Mouse (Mus musculus) CH12.LX (cell line): Measurements from ENCODE around the gene Nudt19. TPM values are rescaled to one million over a fixed set of nuclear protein-coding genes. Genes with fewer than 3 reads are reported as not detected.
A peak's percentile ranks its signal among the peaks of the same experiment; 100 is the strongest.

Experiments used
- DNase-seq: peaks from one replicate; pipeline ENCODE4 v3.0.0-alpha.2; 2013; ENCODE audit errors: extremely low read depth
- H3K27ac ChIP-seq: 2 replicates; pipeline ENCODE4 v1.5.1; 2012; ENCODE audit warnings: low read depth, mild to moderate bottlenecking, control low read depth, moderate library complexity; ENCODE audit not compliant: insufficient read depth
- H3K27me3 ChIP-seq: replicated peaks from 2 replicates; pipeline ENCODE3; 2012; ENCODE audit warnings: inconsistent platforms
- H3K36me3 ChIP-seq, 2 experiments: replicated peaks in 1 of 2; 2 replicates each; pipeline versions ENCODE3 to v1.6.1; 2012; ENCODE audit warnings: inconsistent platforms in 1 of 2, low read length in 1 of 2, mild to moderate bottlenecking in 1 of 2, mixed read lengths in 1 of 2, moderate library complexity in 1 of 2; ENCODE audit not compliant: control insufficient read depth in 1 of 2, insufficient read depth in 1 of 2
- H3K4me1 ChIP-seq, 2 experiments: 2 replicates each; pipeline ENCODE4 v1.6.1; 2012; ENCODE audit warnings: inconsistent platforms in 1 of 2, moderate library complexity in 1 of 2; ENCODE audit not compliant: insufficient read depth in 2 of 2, control insufficient read depth in 1 of 2
- H3K4me2 ChIP-seq: 2 replicates; pipeline ENCODE4 v1.6.1; 2012; ENCODE audit warnings: low read depth, mild to moderate bottlenecking, control low read depth; ENCODE audit not compliant: poor library complexity, insufficient read depth, severe bottlenecking
- H3K4me3 ChIP-seq, 3 experiments: fragments of 150-350 bp in 1 of 3; sonication (generic) in 1 of 3; replicated peaks in 1 of 3; 2 replicates each; pipeline versions ENCODE3 to v1.5.1; 2011 to 2012; ENCODE audit warnings: low read depth in 2 of 3, low read length in 2 of 3, mild to moderate bottlenecking in 2 of 3, moderate library complexity in 2 of 3, control low read depth in 1 of 3, improper control_type of control experiment in 1 of 3, inconsistent platforms in 1 of 3, mixed read lengths in 1 of 3; ENCODE audit not compliant: poor library complexity in 1 of 3
- H3K79me2 ChIP-seq: replicated peaks from 2 replicates; pipeline ENCODE4 v1.6.1; 2012; ENCODE audit warnings: mild to moderate bottlenecking, moderate library complexity; ENCODE audit not compliant: control insufficient read depth, poor library complexity, insufficient read depth, severe bottlenecking; ENCODE audit errors: extremely low read depth
- H3K9ac ChIP-seq: 2 replicates; pipeline ENCODE4 v1.6.1; 2012; ENCODE audit warnings: low read depth, mild to moderate bottlenecking, control low read depth, moderate library complexity; ENCODE audit not compliant: insufficient read depth
- H3K9me3 ChIP-seq: replicated peaks from 2 replicates; pipeline ENCODE3; 2012; ENCODE audit warnings: low read length, inconsistent platforms, mixed read lengths
- BHLHE40 ChIP-seq: IDR thresholded peaks from 2 replicates; pipeline ENCODE4 v1.6.1; 2011; ENCODE audit warnings: mild to moderate bottlenecking, low read depth, low read length, improper control_type of control experiment
- CHD1 ChIP-seq: IDR thresholded peaks from 2 replicates; pipeline ENCODE4 v1.6.1; 2012; ENCODE audit warnings: low read depth, low read length, improper control_type of control experiment, inconsistent platforms
- CHD2 ChIP-seq: IDR thresholded peaks from 2 replicates; pipeline ENCODE4 v1.6.1; 2011; ENCODE audit warnings: low read length, improper control_type of control experiment
- CTCF ChIP-seq, 2 experiments: IDR thresholded peaks in 1 of 2; conservative IDR thresholded peaks in 1 of 2; 2 replicates each; pipeline ENCODE4 v1.5.1; 2011 to 2012; ENCODE audit warnings: low read depth in 2 of 2, low read length in 2 of 2, improper control_type of control experiment in 1 of 2, inconsistent platforms in 1 of 2, mild to moderate bottlenecking in 1 of 2, moderate library complexity in 1 of 2
- ELF1 ChIP-seq: IDR thresholded peaks from 2 replicates; pipeline ENCODE4 v1.6.1; 2014; ENCODE audit warnings: low read depth, mild to moderate bottlenecking, inconsistent platforms, low read length, improper control_type of control experiment
- EP300 ChIP-seq: IDR thresholded peaks from 2 replicates; pipeline ENCODE4 v1.6.1; 2011; ENCODE audit warnings: low read length, improper control_type of control experiment
- ETS1 ChIP-seq: conservative IDR thresholded peaks from 2 replicates; pipeline ENCODE4 v1.6.1; 2012; ENCODE audit warnings: low read depth, mild to moderate bottlenecking, inconsistent platforms, low read length, improper control_type of control experiment, moderate library complexity
- GABPA ChIP-seq: IDR thresholded peaks from 2 replicates; pipeline ENCODE4 v1.6.1; 2012; ENCODE audit warnings: low read depth, low read length, improper control_type of control experiment, inconsistent platforms; ENCODE audit not compliant: insufficient replicate concordance
- IRF4 ChIP-seq: IDR thresholded peaks from 2 replicates; pipeline ENCODE4 v1.6.1; 2014; ENCODE audit warnings: low read depth, mild to moderate bottlenecking, inconsistent platforms, low read length, improper control_type of control experiment
- MAX ChIP-seq: IDR thresholded peaks from 2 replicates; pipeline ENCODE4 v1.6.1; 2011; ENCODE audit warnings: low read length, improper control_type of control experiment
- MEF2A ChIP-seq: IDR thresholded peaks from 2 replicates; pipeline ENCODE4 v1.6.1; 2014; ENCODE audit warnings: low read depth, mild to moderate bottlenecking, inconsistent platforms, low read length, improper control_type of control experiment, borderline replicate concordance
- MYC ChIP-seq: IDR thresholded peaks from 2 replicates; pipeline ENCODE4 v1.6.1; 2011; ENCODE audit warnings: low read depth, mild to moderate bottlenecking, improper control_type of control experiment, low read length
- POLR2AphosphoS2 ChIP-seq: IDR thresholded peaks from 2 replicates; pipeline ENCODE4 v1.6.1; 2011; ENCODE audit warnings: low read depth, low read length, improper control_type of control experiment
- RAD21 ChIP-seq: IDR thresholded peaks from 2 replicates; pipeline ENCODE4 v1.6.1; 2011; ENCODE audit warnings: low read depth, mild to moderate bottlenecking, low read length, improper control_type of control experiment, moderate library complexity
- SIN3A ChIP-seq: IDR thresholded peaks from 2 replicates; pipeline ENCODE4 v1.6.1; 2012; ENCODE audit warnings: low read length, improper control_type of control experiment, inconsistent platforms
- SMC3 ChIP-seq: IDR thresholded peaks from 2 replicates; pipeline ENCODE4 v1.6.1; 2011; ENCODE audit warnings: low read depth, low read length, improper control_type of control experiment
- TCF12 ChIP-seq: IDR thresholded peaks from 2 replicates; pipeline ENCODE4 v1.6.1; 2014; ENCODE audit warnings: low read depth, mild to moderate bottlenecking, inconsistent platforms, low read length, improper control_type of control experiment
- UBTF ChIP-seq: IDR thresholded peaks from 2 replicates; pipeline ENCODE4 v1.6.1; 2012; ENCODE audit warnings: low read depth, mild to moderate bottlenecking, inconsistent platforms, low read length, improper control_type of control experiment, moderate library complexity
- ZMIZ1 ChIP-seq: IDR thresholded peaks from 2 replicates; pipeline ENCODE4 v1.6.1; 2012; ENCODE audit warnings: low read depth, mild to moderate bottlenecking, inconsistent platforms, low read length, improper control_type of control experiment
- ZNF384 ChIP-seq: IDR thresholded peaks from 2 replicates; pipeline ENCODE4 v1.6.1; 2012; ENCODE audit warnings: low read depth, low read length, improper control_type of control experiment, inconsistent platforms
- dilution Hi-C: fragments of 300-500 bp; cut with MboI; formaldehyde crosslinking; loops from 2 replicates; pipeline ENCODE4 v1.14.3; 2020; ENCODE audit warnings: low sequenced_read_pairs; ENCODE audit not compliant: extremely low pct_unique_long_range_greater_than_20kb, extremely low pct_ligation_motif_present
- in situ Hi-C: fragments of 300-500 bp; cut with MboI; formaldehyde crosslinking; loops from 3 replicates; pipeline ENCODE4 v1.14.3; 2019; ENCODE audit warnings: low sequenced_read_pairs, low pct_ligation_motif_present, low pct_unique_long_range_greater_than_20kb, mixed read lengths
- polyA plus RNA-seq: library from polyadenylated mRNA; unstranded; fragments of >175 nt; gene quantifications from 2 replicates; pipeline ENCODE4 v1.2.1, GENCODE M21; 2012; ENCODE audit warnings: low read depth; ENCODE audit not compliant: insufficient read length
- total RNA-seq, 2 experiments: library from RNA; depleted of rRNA; stranded (reverse); fragments of 300-350 nt in 1 of 2; fragments of >200 nt in 1 of 2; gene quantifications; 2 replicates each; pipeline ENCODE4 v1.2.3; 2012 to 2014

Nudt19 gene
- total and polyA plus RNA-seq, 3 experiments: 29.8 to 130 (median 58.0) TPM

DNA sequence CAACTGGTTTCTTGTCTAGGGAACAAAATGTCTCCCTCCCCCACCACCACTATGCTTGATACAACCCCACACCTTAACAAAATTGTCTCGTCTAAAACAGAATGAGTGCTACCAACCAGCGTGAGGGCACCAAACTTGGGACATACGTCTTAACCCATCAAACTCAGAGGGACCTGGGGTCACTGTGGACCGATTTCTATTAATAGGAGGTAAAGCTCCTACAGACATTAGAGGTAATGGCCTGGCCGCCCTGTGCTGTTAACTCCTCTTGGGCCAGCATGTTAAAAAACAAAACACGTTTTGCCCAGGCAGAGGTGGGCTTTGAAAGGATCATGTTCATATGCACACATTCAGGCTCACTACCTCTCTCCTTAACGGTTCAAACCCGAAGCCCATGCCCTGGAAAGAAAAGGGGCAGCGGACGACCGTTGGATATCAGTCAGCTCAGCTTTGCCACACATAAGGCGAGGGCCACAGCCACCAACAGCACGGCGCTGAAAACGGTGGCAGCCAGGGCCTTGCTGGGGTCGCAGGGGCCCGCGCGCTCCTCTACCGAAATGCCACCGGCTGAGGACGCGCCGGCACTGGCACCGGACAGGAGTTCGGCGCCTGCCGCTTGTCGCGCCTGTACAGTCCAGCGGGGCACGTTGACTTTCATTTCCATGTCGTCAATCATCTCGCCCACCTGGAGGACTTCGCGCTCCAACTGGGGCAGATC is 28.1 kb upstream of the Nudt19 start:
- Histone ChIP-seq H3K9me3 (peaks cover 4% of the 10 kb centered on the region), H3K27me3 (peaks cover 25% of the 10 kb centered on the region), H3K79me2 (0 out of 2 replicates have a peak, but pooled peaks cover 4% of the 10 kb centered on the region), H3K4me3 (peak overlapping the region in 1 of 3 experiments; percentile 60), H3K4me2 (peak overlapping the region; percentile 89), H3K4me1 (peaks cover 8 to 34% of the 10 kb centered on the region in 2 experiments), H3K9ac (no peak overlapping the region), H3K36me3 (peaks cover 0 to 7% of the 10 kb centered on the region in 2 experiments), H3K27ac (no peak overlapping the region)
- dilution Hi-C loops (no loop called here), in situ Hi-C loops (no loop called here)
- TF ChIP-seq ELF1 (no peak), TCF12 (no peak), CTCF (conservative IDR thresholded peaks at IDR 0.05 in 1 of 2, IDR thresholded peaks at IDR 0.05 in 1 of 2; ENCODE audit: low read depth in 2 of 2, low read length in 2 of 2) (no peak), GABPA (no peak), EP300 (no peak), CHD2 (no peak), SIN3A (no peak), SMC3 (no peak), RAD21 (no peak), MEF2A (no peak), BHLHE40 (no peak), ZNF384 (no peak), IRF4 (no peak), ETS1 (no peak)
- no peak for DNase-seq

DNA sequence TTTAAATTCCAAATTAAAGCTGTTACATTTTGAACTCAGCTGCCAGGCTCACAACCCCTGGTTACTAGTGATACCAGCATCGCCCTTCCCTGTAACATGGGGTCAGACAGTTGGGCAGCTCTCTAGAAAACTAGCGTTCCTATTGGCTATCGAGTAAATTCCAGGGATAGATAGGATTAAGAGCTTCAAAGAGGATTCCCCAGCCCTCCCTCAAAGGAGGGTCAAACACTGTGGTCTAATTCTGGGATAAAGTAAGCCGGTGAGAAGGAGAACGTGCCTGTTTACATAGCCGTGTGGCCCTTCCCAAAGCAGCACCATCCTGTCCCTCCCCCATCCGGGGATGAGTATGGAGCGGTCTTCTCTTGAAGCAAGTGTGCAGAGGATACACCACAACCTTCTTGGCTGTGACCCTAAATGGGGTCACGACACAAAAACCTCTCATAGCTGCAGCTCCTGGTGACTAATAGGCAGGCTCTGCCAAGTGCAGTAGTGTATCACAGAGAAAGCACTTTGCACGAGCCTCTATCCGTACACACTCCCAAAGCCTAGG is 27.4 kb upstream of the Nudt19 start:
- DNase-seq: no peak
- no peak overlapping the region for H3K9ac ChIP-seq
- H3K27ac ChIP-seq: no peak overlapping the region
- in situ Hi-C loops: no loop called here
- H3K36me3 ChIP-seq: peaks cover 0 to 2% of the 10 kb centered on the region in 2 experiments
- 0 out of 2 replicates have a peak, but pooled peaks cover 4% of the 10 kb centered on the region for H3K79me2 ChIP-seq
- H3K4me1 ChIP-seq: peaks cover 8 to 29% of the 10 kb centered on the region in 2 experiments
- peaks cover 27% of the 10 kb centered on the region for H3K27me3 ChIP-seq
- TF ChIP-seq MAX (no peak), ZMIZ1 (no peak), MYC (no peak), POLR2AphosphoS2 (no peak), CHD1 (no peak), UBTF (no peak), BHLHE40 (no peak)
- TF ChIP-seq, all 38 proteins: peak for 0
- Histone ChIP-seq H3K4me3 (no peak overlapping the region), H3K4me2 (no peak overlapping the region), H3K9me3 (peaks cover 4% of the 10 kb centered on the region)
- dilution Hi-C loops: no loop called here
